10 mouse cellular contexts compared by ENCODE assay signal in genomic region chrX:85879198-85879977, GRCm38 (mm10). TPM values are rescaled to one million over a fixed set of nuclear protein-coding genes. Genes with fewer than 3 reads are reported as not detected.
DNase-seq lines count a peak whose midpoint lies in the region; ATAC-seq and TF ChIP-seq lines count a peak whose summit lies in the region.
"Had no signal": no experiment of that assay in that cellular context is flagged by ENCODE, and none has a peak within 500 bp of the region (broad histone marks: within the 10 kb centered on the region; RNA-seq: fewer than 3 reads in every experiment).

No protein-coding gene starts in this region.

- no peaks in the 10 kb centered on the region for H3K36me3 ChIP-seq in kidney, embryonic 15.5 days
- H3K36me3 ChIP-seq in lung, postnatal 0 days (ENCODE audit: insufficient read depth, low read length) = no peaks in the 10 kb centered on the region
- H3K36me3 ChIP-seq: hindbrain, embryonic 15.5 days; neural tube, embryonic 12.5 days had no signal

- no peak for TF ChIP-seq EP300 in lung, postnatal 0 days (IDR thresholded peaks at IDR 0.05)

- H3K9me3 ChIP-seq in kidney, embryonic 15.5 days (replicated peaks) = no peaks in the 10 kb centered on the region
- no peaks in the 10 kb centered on the region for H3K9me3 ChIP-seq in lung, postnatal 0 days (ENCODE audit: low read length)
- H3K9me3 ChIP-seq: hindbrain, embryonic 15.5 days; neural tube, embryonic 12.5 days had no signal

- no peak overlapping the region for H3K27ac ChIP-seq in gastrocnemius, adult 2 months
- no peak overlapping the region for H3K27ac ChIP-seq in kidney, embryonic 15.5 days
- no peak overlapping the region for H3K27ac ChIP-seq in lung, postnatal 0 days (ENCODE audit: low read length)
- H3K27ac ChIP-seq: hindbrain, embryonic 15.5 days; neural tube, embryonic 12.5 days had no signal

- DNase-seq in gastrocnemius, adult 2 months = peak; percentile 13
- no peak for DNase-seq in gastrocnemius, adult 8-10 months (ENCODE audit: low spot score in 2 of 2)
- peak; percentile 16 for DNase-seq in urinary bladder, postnatal 14 days (ENCODE audit: low spot score)
- DNase-seq in urinary bladder, postnatal 10 days (ENCODE audit: low spot score) = no peak
- peak; percentile 37 for DNase-seq in embryo, embryonic 11 days
- DNase-seq in lung, postnatal 0 days (ENCODE audit: low spot score) = peak; percentile 56
- DNase-seq in thymus, postnatal 25 days = peak; percentile 17

- ATAC-seq in kidney, embryonic 15.5 days (replicated peaks; ENCODE audit: low FRiP score) = 0 out of 2 replicates have a peak, but pooled peaks have one; percentile 33
- ATAC-seq in lung, postnatal 0 days = no peak

- H3K27me3 ChIP-seq in kidney, embryonic 15.5 days = peaks cover 3% of the 10 kb centered on the region; the same call in 1 of the 2 replicates
- H3K27me3 ChIP-seq in lung, postnatal 0 days (replicated peaks; ENCODE audit: insufficient read depth, low read length) = no peaks in the 10 kb centered on the region
- H3K27me3 ChIP-seq: hindbrain, embryonic 15.5 days; neural tube, embryonic 12.5 days had no signal

- 66% methylated on average over 7 of the region's 7 CpGs for WGBS in kidney, embryonic 15.5 days
- 51% methylated on average over 7 of the region's 7 CpGs for WGBS in lung, postnatal 0 days

- no peak overlapping the region for H3K4me2 ChIP-seq in kidney, embryonic 15.5 days
- H3K4me2 ChIP-seq in lung, postnatal 0 days (replicated peaks; ENCODE audit: low read depth, low read length) = no peak overlapping the region
- H3K4me2 ChIP-seq: hindbrain, embryonic 15.5 days; neural tube, embryonic 12.5 days had no signal

- intact Hi-C loops in gastrocnemius, adult 2 months (cut with DNase I) = loop anchor here (2.0 kb wide), 1 partner anchor 203 kb away; no protein-coding TSS in a partner anchor

- no peak overlapping the region for H3K4me3 ChIP-seq in gastrocnemius, adult 2 months
- no peak overlapping the region for H3K4me3 ChIP-seq in kidney, embryonic 15.5 days (replicated peaks)
- H3K4me3 ChIP-seq in lung, postnatal 0 days (ENCODE audit: low read depth, low read length) = no peak overlapping the region
- H3K4me3 ChIP-seq: hindbrain, embryonic 15.5 days; neural tube, embryonic 12.5 days had no signal

- peak; percentile 60 for TF ChIP-seq CTCF in gastrocnemius, adult 2 months (IDR thresholded peaks at IDR 0.05)
- TF ChIP-seq CTCF in lung, postnatal 0 days (IDR thresholded peaks at IDR 0.05) = peak; percentile 67

- no peak overlapping the region for H3K9ac ChIP-seq in kidney, embryonic 15.5 days
- H3K9ac ChIP-seq in lung, postnatal 0 days (replicated peaks; ENCODE audit: low read depth) = no peak overlapping the region
- H3K9ac ChIP-seq: hindbrain, embryonic 15.5 days; neural tube, embryonic 12.5 days had no signal

- no peaks in the 10 kb centered on the region for H3K4me1 ChIP-seq in kidney, embryonic 15.5 days
- no peaks in the 10 kb centered on the region for H3K4me1 ChIP-seq in lung, postnatal 0 days (ENCODE audit: insufficient read depth, low read depth, low read length)
- H3K4me1 ChIP-seq: hindbrain, embryonic 15.5 days; neural tube, embryonic 12.5 days had no signal

RNA-seq across cellular contexts. Expression of gene 5430427O19Rik, which starts 9.2 kb away (rescaled TPM):
- under 1 TPM in 1 of 2 experiments, not detected in 1; 0.05 TPM for total RNA-seq in gastrocnemius, adult 2 months (2021)
- total RNA-seq in gastrocnemius, adult 8-10 months (2022) = under 1 TPM in 3 of 4 experiments, not detected in 1; 0.07 to 0.24 (median 0.07) TPM
- polyA plus RNA-seq in kidney, embryonic 15.5 days (2015; fragmentation: Nextera tagmentation; extraction: Ambion mirVana) = 0.06 and 0.10 TPM in 2 replicates
- polyA plus RNA-seq in lung, postnatal 0 days (2015; fragmentation: Nextera tagmentation; extraction: Ambion mirVana) = 0.49 and 0.53 TPM in 2 replicates
- polyA plus RNA-seq: hindbrain, embryonic 15.5 days had no signal

Comparison
In these comparisons a context has a peak if more than half of its experiments do, and no peak if none do; other contexts are left out.
1. DNase-seq: peak in gastrocnemius, adult 2 months (single experiment), urinary bladder, postnatal 14 days (single experiment), embryo, embryonic 11 days (single experiment), lung, postnatal 0 days (single experiment) and thymus, postnatal 25 days (single experiment); none in gastrocnemius, adult 8-10 months (0 of 2) and urinary bladder, postnatal 10 days (single experiment).